Mouse (Mus musculus) neural tube, embryonic 13.5 days (tissue): ENCODE data around the gene Dusp27. TPM values are rescaled to one million over a fixed set of nuclear protein-coding genes. Genes with fewer than 3 reads are reported as not detected.
A peak's percentile ranks its signal among the peaks of the same experiment; 100 is the strongest.

Source experiments
- ATAC-seq: fragments of 200-750 bp; cut with Nextera tagmentation; 2 replicates; pipeline ENCODE4 v1.8.0; 2017; ENCODE audit warnings: low read depth, mild to moderate bottlenecking, moderate TSS enrichment, moderate library complexity
- H3K27ac ChIP-seq: fragments of 300-500 bp; sonication (generic); replicated peaks from 2 replicates; pipeline ENCODE4 v1.5.1; 2015; ENCODE audit warnings: moderate library complexity, mild to moderate bottlenecking, inconsistent platforms
- H3K27me3 ChIP-seq: fragments of 300-500 bp; sonication (generic); 2 replicates; pipeline ENCODE4 v1.6.1; 2015; ENCODE audit warnings: mild to moderate bottlenecking, inconsistent platforms
- H3K36me3 ChIP-seq: fragments of 300-500 bp; sonication (generic); 2 replicates; pipeline ENCODE4 v1.6.1; 2015; ENCODE audit warnings: mild to moderate bottlenecking, inconsistent platforms
- H3K4me1 ChIP-seq: fragments of 300-500 bp; sonication (generic); replicated peaks from 2 replicates; pipeline ENCODE4 v1.6.1; 2015; ENCODE audit warnings: inconsistent platforms
- H3K4me2 ChIP-seq: fragments of 300-500 bp; sonication (generic); 2 replicates; pipeline ENCODE4 v1.6.1; 2015; ENCODE audit warnings: inconsistent platforms, mild to moderate bottlenecking, moderate library complexity
- H3K4me3 ChIP-seq: fragments of 300-500 bp; sonication (generic); 2 replicates; pipeline ENCODE4 v1.5.1; 2015; ENCODE audit warnings: mild to moderate bottlenecking, inconsistent platforms
- H3K9ac ChIP-seq: fragments of 300-500 bp; sonication (generic); 2 replicates; pipeline ENCODE4 v1.6.1; 2015; ENCODE audit warnings: moderate library complexity, mild to moderate bottlenecking, inconsistent platforms
- H3K9me3 ChIP-seq: fragments of 300-500 bp; sonication (generic); 2 replicates; pipeline ENCODE4 v1.6.1; 2016; ENCODE audit warnings: inconsistent platforms
- WGBS: fragments of 180-500 bp; shearing (Covaris S2); methylation state at CpG from one replicate; pipeline ENCODE4 v1.1.7; 2015; 5-methylcytosine and 5-hydroxymethylcytosine counted together
- polyA plus RNA-seq: library from polyadenylated mRNA; unstranded; fragments of >200 nt; fragmentation: Nextera tagmentation; extraction: Ambion mirVana; gene quantifications from 2 replicates; pipeline ENCODE4 v1.2.1, GENCODE M21; 2015

Gene Dusp27
- polyA plus RNA-seq, 1 experiment from 2014 or later: 1.6 TPM

DNA sequence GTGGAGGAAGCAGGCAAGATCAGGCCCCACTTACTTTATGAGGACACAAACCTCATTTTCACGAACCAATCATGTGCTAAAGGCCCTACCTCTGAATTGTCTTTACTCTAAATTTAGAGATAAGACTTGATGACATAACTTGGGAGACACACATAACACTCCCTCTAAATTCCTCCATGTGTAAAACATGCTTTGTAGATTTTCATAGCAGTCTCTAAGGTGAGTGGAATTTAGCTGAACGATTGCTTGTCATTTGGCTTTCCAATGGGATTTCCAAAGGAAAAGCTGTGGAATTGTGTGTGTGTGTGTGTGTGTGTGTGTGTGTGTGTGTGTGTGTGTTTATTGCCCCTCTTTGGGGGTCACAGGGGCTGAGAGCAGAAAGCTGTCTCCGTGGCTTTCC is 38.4 kb downstream of the Dusp27 start:
- Histone ChIP-seq H3K27me3 (no peaks in the 10 kb centered on the region), H3K36me3 (no peaks in the 10 kb centered on the region), H3K4me1 (peaks cover 8% of the 10 kb centered on the region), H3K4me3 (no peak overlapping the region), H3K4me2 (no peak overlapping the region), H3K9me3 (no peaks in the 10 kb centered on the region), H3K27ac (no peak overlapping the region), H3K9ac (no peak overlapping the region)
- ATAC-seq: no peak
- WGBS: 71% methylated on average over 3 of the region's 3 CpGs

DNA sequence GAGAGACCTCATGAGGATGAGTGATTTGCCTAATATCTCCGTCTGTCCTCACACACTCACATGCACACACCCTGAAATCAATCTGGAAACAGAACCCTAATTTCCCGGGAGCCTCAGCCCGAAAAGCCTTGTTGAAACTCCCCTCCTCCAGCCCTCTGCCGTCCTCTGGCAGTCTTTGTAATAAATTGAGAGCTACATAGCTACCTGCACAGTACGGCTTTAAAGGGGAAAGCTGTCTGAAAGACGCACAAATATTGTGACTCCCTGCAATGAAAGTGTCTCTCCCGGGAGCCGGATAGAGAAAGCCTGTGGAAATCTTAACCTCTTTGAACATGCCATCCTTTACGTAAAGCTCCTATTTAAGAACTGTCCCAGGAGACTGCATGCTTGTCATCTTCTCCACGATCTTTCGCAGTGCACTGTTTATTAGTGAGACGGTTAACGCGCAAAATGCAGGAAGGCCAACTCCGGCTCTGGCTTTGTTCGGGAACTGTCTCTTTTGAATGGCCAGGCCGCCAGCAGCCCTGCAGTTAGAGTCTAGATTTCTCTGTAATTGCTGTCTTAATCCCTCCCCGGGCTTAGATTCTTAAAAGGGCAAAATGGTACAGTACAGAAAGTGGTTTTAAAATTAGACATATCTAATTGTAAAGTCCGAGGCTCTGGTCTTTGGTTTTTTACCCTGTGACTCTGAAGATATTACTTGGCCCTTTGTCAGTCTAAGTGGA is 39.1 kb downstream of the Dusp27 start:
- Histone ChIP-seq H3K4me3 (no peak overlapping the region), H3K4me1 (peaks cover 8% of the 10 kb centered on the region), H3K27me3 (no peaks in the 10 kb centered on the region), H3K27ac (peak overlapping the region; percentile 42; the same call in 1 of the 2 replicates), H3K9ac (no peak overlapping the region), H3K4me2 (no peak overlapping the region), H3K9me3 (no peaks in the 10 kb centered on the region), H3K36me3 (no peaks in the 10 kb centered on the region)
- WGBS: 48% methylated on average over 19 of the region's 19 CpGs
- ATAC-seq: no peak; the same call in 1 of the 2 replicates

DNA sequence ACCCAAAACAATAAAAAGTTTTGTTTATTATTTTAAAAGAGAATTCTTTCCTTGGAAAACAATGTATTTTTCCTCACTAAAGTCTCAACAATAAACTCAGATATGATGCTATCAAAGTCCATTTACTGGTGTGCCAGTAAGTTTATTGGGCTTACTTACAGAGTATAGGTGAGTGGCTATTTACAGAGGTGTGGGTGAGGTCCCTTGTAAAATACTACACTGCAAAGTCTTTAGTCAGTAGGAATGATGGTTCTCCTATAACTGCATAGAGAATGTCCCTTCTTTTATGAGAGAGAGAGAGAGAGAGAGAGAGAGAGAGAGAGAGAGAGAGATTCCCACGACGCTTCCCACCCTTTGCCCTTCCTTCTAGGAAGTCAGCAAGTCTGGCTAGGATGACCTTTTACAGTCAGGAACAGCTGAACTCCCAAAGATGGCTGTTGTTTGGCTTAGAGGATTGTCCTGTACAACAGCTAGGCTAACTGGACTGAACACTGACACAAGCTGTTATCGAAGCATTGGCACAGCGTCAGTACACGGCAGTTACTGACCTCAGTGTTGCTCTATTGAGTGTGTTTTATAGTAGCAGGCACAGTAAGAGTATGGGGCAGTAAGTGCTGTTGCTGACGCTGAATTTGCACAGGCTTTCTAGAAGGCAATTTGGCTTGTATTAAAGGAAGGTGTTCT is 50.5 kb downstream of the Dusp27 start:
- no peak overlapping the region for H3K9ac ChIP-seq
- H3K27me3 ChIP-seq: no peaks in the 10 kb centered on the region
- no peaks in the 10 kb centered on the region for H3K36me3 ChIP-seq
- H3K4me3 ChIP-seq: no peak overlapping the region
- 66% methylated on average over 6 of the region's 6 CpGs for WGBS
- H3K27ac ChIP-seq: no peak overlapping the region
- no peak for ATAC-seq
- no peak overlapping the region for H3K4me2 ChIP-seq
- no peaks in the 10 kb centered on the region for H3K9me3 ChIP-seq
- H3K4me1 ChIP-seq: no peaks in the 10 kb centered on the region

DNA sequence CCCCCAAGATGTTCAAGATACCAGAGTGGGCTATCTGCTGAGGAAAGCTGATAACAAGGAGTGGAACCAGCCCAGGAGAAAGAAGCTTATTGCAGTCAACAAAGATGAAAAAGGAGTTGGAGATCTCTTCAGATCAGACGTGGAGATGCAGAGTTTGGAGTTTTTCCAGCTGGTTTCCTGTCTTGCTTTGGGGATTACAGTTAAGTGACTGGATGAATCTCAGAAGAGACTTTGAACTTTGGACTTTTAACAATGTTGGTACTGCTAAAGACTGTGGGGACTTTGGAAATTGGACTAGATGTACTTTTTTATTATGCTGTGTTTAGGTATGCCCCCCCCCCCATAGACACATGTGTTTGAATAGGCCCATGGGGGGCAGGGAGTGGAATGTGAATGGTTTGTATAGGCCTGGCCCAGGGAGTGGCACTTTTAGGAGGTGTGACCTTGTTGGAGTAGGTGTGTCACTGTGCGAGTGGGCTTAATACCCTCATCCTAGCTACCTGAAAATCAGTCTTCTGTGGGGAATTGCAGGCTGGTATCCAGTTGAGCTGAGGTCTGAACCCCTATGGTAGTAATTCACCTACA is 59.8 kb downstream of the Dusp27 start:
- WGBS: 88% methylated on average over 2 of the region's 2 CpGs
- H3K4me2 ChIP-seq: no peak overlapping the region
- H3K9me3 ChIP-seq: no peaks in the 10 kb centered on the region
- H3K27ac ChIP-seq: no peak overlapping the region
- no peaks in the 10 kb centered on the region for H3K36me3 ChIP-seq
- H3K4me1 ChIP-seq: no peaks in the 10 kb centered on the region
- no peak overlapping the region for H3K4me3 ChIP-seq
- H3K9ac ChIP-seq: no peak overlapping the region
- no peaks in the 10 kb centered on the region for H3K27me3 ChIP-seq
- no peak for ATAC-seq

DNA sequence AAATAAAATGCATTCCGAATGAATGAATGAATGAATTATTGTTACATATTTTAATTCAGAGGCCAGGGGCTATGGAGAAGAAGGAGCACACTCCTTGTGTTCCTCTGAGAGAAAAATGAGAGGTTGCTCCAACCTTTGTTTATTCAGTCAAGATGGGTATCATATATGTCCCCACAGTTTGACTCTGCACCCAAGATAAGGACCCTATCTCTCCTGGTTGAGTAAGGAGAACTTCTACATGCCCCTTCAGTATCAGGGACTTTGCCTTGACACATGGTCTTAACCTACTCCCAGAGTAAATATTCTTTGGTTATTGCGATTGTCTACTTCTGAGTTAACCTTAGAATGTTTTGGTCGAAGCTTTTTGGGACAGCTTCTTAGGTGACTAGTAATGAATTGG is 63.9 kb downstream of the Dusp27 start:
- H3K4me1 ChIP-seq: no peaks in the 10 kb centered on the region; the same call in 1 of the 2 replicates
- H3K27ac ChIP-seq: no peak overlapping the region
- ATAC-seq: no peak
- H3K27me3 ChIP-seq: no peaks in the 10 kb centered on the region
- H3K9ac ChIP-seq: no peak overlapping the region
- no peak overlapping the region for H3K4me2 ChIP-seq
- WGBS: 88% methylated on average over 3 of the region's 3 CpGs
- H3K36me3 ChIP-seq: no peaks in the 10 kb centered on the region
- H3K4me3 ChIP-seq: no peak overlapping the region
- H3K9me3 ChIP-seq: no peaks in the 10 kb centered on the region

DNA sequence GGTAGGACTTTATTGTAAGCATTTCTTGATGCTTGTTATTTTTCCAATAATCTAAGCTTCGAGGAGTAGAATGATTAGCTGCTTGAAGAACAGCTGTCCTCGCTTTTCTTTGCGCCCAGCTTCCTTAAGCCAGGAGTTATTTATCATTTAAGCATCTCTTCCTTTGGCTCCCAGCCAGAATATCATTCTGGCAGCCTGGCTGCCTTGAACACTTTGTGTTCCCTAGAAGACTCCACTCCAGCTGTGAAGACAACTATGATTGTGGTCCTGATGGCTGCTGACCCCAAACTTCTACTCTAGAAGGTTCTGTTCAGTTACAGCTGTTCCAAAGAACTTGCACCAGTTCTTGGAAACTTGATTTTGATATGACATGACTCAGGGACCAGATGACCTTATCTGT is 66.2 kb downstream of the Dusp27 start:
- H3K9me3 ChIP-seq: no peaks in the 10 kb centered on the region
- H3K36me3 ChIP-seq: no peaks in the 10 kb centered on the region
- ATAC-seq: no peak
- 30% methylated on average over 3 of the region's 3 CpGs for WGBS
- no peak overlapping the region for H3K27ac ChIP-seq
- H3K4me1 ChIP-seq: peaks cover 2% of the 10 kb centered on the region
- H3K9ac ChIP-seq: no peak overlapping the region
- no peak overlapping the region for H3K4me2 ChIP-seq
- no peak overlapping the region for H3K4me3 ChIP-seq
- H3K27me3 ChIP-seq: no peaks in the 10 kb centered on the region

DNA sequence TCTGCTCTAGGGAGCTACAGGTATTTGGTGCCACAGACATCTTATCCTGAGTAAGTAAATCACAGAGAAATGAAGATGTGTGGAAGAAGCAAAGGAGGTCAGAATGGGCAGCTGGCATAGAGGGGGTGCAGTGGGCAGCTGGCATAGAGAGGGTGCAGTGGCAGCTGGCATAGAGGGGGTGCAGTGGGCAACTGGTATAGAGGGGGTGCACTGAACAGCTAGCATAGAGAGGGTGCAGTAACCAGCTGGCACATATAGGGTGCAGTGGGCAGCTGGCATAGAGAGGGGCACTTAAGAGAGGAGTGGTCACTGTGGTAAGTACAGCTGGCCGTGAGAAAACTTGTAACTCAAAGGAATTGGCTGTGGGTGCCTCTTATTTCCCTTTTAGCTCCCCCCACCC is 67.3 kb downstream of the Dusp27 start:
- no peaks in the 10 kb centered on the region for H3K9me3 ChIP-seq
- H3K9ac ChIP-seq: no peak overlapping the region
- H3K4me2 ChIP-seq: no peak overlapping the region
- H3K27me3 ChIP-seq: no peaks in the 10 kb centered on the region
- H3K27ac ChIP-seq: no peak overlapping the region
- peaks cover 14% of the 10 kb centered on the region for H3K4me1 ChIP-seq
- 81% methylated on average over 1 of the region's 1 CpGs for WGBS
- no peaks in the 10 kb centered on the region for H3K36me3 ChIP-seq
- no peak overlapping the region for H3K4me3 ChIP-seq
- ATAC-seq: no peak

DNA sequence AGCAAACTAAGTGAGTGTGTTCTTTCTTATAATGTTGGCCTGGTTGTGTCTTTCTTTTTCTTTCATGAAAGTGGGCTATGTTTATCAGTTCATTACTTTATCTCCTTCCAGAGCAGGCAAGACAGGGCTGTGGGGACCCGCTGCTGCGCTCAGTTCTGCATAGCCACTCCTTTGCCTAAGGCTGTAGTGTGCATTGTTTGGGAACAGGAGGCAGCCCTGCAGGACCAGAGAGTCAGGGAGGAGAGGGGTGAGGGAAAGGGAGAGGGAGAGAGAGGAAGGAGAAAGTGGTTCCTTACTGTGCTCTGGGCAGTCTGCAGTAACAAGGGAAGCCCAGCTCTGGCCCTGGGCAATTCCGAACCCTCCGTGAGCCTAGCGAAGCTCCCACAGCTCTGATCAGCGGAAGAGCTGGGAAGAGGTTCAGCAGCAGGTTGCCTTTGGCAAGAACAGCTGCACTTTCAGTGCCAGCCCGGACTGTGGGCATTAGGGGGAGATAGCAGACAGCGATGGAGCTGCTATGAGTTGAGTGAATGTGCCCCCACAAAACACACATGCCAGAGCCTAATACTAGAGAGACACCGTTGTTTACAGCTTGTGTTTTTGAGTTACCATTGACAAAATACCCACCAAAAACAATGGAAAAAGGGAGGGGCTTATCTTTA is 71.5 kb downstream of the Dusp27 start:
- H3K4me2 ChIP-seq: no peak overlapping the region
- no peak for ATAC-seq
- 27% methylated on average over 9 of the region's 9 CpGs for WGBS
- H3K27ac ChIP-seq: no peak overlapping the region
- no peaks in the 10 kb centered on the region for H3K36me3 ChIP-seq
- H3K9me3 ChIP-seq: no peaks in the 10 kb centered on the region
- no peak overlapping the region for H3K4me3 ChIP-seq
- H3K9ac ChIP-seq: 0 out of 2 replicates have a peak overlapping the region, but pooled peaks have one; percentile 8
- peaks cover 35% of the 10 kb centered on the region for H3K4me1 ChIP-seq
- no peaks in the 10 kb centered on the region for H3K27me3 ChIP-seq

DNA sequence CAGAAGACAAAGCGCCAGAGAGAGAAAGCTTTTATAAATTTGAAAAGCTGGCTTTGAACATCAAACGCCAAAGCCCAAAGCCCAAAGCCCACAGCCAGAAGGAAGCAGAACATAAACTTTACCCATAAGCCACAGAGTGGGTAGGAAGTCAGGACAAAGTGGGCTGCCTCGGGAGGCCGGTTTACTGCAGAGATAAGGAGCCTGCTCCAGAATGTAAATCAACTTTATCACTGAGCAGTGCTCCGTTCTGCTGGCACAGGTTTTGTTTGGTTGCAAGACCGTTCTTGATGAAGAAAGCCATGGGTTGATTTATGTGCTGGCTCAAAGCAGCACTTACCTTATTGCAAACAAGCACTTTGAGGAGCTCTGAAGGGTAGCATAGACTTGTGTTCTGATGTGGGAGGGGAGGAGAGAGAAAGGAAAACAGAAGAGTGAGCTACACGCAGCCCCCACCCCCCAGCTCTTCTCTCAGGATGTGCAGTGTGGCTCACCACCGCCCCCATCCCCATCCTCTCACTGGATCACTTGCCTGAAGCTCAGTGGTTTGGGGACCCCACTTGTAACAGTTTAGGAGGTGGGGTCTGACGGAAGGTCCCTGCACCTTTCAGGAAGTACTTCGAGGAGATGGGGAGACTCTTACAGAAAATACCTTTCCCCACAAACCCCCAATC is 74.3 kb downstream of the Dusp27 start:
- H3K9me3 ChIP-seq: no peaks in the 10 kb centered on the region
- peak overlapping the region; percentile 10; the same call in 1 of the 2 replicates for H3K27ac ChIP-seq
- no peak for ATAC-seq
- H3K27me3 ChIP-seq: peaks cover 5% of the 10 kb centered on the region
- H3K9ac ChIP-seq: no peak overlapping the region
- no peak overlapping the region for H3K4me2 ChIP-seq
- WGBS: 24% methylated on average over 10 of the region's 10 CpGs
- H3K4me3 ChIP-seq: no peak overlapping the region
- no peaks in the 10 kb centered on the region for H3K36me3 ChIP-seq
- H3K4me1 ChIP-seq: peaks cover 48% of the 10 kb centered on the region

DNA sequence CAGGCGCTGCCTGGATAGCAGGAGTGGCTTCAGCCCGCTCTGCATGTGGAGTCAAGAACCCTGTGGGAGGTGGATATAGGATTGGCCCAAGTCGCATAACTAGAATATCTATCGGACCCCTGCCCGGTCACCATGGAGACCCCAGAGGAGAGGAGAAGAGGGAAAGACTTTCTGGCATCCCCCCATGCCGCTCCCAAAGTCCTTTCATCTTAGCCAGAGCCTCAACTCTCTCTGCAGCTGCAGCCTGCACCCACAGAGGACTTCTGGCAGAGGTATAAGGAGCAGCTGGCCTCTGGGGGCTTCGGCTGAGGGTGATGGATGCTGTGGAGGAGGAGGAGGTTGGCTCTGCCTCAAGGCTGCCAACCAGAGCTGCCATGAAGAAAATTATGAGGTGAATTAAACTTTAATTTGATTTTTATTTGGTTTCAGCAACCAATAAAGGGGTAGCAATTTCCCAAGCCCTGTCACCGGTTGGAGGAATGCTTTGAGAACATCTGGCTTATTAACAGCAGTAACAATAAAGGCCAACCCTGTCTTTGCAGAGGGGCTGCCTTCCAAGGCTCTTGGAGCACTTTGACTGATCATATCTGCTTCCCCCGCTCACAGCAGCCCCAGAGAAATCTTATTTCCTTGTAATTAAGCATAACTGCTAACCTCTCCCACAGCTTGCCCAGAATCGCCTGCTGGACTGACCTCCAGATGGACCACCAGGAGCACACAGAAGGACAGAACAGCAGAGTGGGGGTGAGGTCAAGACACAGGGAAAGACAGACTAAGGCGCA is 78.5 kb downstream of the Dusp27 start:
- H3K4me3 ChIP-seq: peak overlapping the region; percentile 42
- whole genome bisulfite sequencing: 8% methylated on average over 11 of the region's 11 CpGs
- H3K4me2 ChIP-seq: peak overlapping the region; percentile 90
- peaks cover 32% of the 10 kb centered on the region for H3K27me3 ChIP-seq
- H3K4me1 ChIP-seq: peaks cover 58% of the 10 kb centered on the region
- ATAC-seq: peak; percentile 82
- no peaks in the 10 kb centered on the region for H3K9me3 ChIP-seq
- H3K27ac ChIP-seq: peak overlapping the region; percentile 83
- H3K9ac ChIP-seq: peak overlapping the region; percentile 69
- no peaks in the 10 kb centered on the region for H3K36me3 ChIP-seq

DNA sequence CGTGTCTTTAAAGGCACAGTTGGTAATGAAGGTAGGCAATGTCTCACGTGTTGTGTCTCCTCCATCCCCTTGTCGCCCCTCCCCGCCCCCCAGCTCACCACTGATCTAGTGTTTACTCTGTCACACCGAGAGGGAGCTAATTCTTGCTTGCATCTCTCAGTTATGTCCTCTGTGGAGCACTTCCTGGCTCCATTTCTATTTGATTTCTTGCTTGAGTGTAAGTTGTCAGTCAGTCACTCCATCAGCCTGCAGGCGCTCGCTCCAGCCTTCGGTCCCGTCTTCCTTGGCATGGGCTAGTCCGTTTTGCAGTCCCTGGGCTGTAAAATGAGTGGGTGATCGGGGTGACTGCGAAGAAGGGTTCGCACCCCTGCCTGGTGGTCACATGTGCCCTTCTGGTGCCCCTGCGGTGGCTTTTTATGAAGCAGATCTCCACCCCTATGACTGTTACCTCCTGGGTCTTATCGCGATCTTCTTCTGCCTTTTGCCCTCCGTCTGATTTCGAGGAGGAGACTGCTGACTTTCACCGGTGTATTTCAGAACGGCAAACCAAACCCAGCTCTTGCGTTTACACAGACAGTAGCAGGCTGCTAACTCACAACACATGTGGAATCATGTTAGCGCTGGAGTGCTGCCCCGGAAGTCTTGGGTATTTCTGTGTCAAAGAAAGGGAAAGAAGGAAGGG is 79.4 kb downstream of the Dusp27 start:
- peaks cover 59% of the 10 kb centered on the region for H3K4me1 ChIP-seq
- under 1% methylated on average over 23 of the region's 23 CpGs for WGBS
- no peaks in the 10 kb centered on the region for H3K36me3 ChIP-seq
- H3K4me2 ChIP-seq: peak overlapping the region; percentile 90
- H3K9ac ChIP-seq: peak overlapping the region; percentile 69
- peak overlapping the region; percentile 42 for H3K4me3 ChIP-seq
- peak overlapping the region; percentile 74 for H3K27ac ChIP-seq
- peaks cover 32% of the 10 kb centered on the region for H3K27me3 ChIP-seq
- peak; percentile 14; the same call in 1 of the 2 replicates for ATAC-seq
- H3K9me3 ChIP-seq: no peaks in the 10 kb centered on the region
